Mouse (Mus musculus): ENCODE results near the gene Tmem131.

DNA sequence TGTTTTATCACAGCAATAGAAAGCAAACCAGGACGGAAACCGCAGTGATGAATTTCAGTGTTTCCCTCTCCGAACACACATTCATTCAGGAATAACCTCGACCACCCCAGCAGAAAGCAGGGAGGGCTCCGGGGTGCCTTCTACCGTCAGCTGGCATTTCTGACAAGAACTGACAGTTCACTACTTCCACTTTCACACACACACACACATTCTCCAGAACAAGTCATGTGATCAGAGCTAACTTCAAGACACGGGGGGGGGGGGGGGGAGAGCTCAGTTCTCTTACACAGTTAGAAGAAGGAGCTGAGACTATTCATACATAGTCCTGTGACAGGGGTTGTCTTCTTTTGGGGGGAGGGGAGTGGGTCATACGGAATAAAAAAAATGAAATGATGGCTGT, 4.0 kb upstream of the Tmem131 start:
- TF ChIP-seq CTCF (IDR thresholded peaks at IDR 0.05; ENCODE audit: low read depth) (no peak), EP300 (IDR thresholded peaks at IDR 0.05; ENCODE audit: low read depth) (no peak)
